Mouse (Mus musculus) adrenal gland, postnatal 36 days (tissue): ENCODE measurements around the gene Zfp488. TPM values are rescaled to one million over a fixed set of nuclear protein-coding genes. Genes with fewer than 3 reads are reported as not detected.
A peak's percentile ranks its signal among the peaks of the same experiment; 100 is the strongest.

Source experiments
- DNase-seq, 2 experiments: peaks; one replicate each; pipeline ENCODE4 v3.0.0; 2021; ENCODE audit warnings: mixed read lengths in 1 of 2
- total RNA-seq, 2 experiments: library from RNA; stranded (reverse); gene quantifications; 2 replicates each; pipeline ENCODE4 v1.2.3; 2021

The Zfp488 gene
- total RNA-seq, 2 experiments from 2014 or later: not detected

- DNase-seq: no peak
Measured at GRCm38 (mm10) chr14:33946125-33946524, 32.4 kb downstream of the Zfp488 start.

- peak; percentile 56 to 74 for DNase-seq
Measured at GRCm38 (mm10) chr14:33942222-33942621, 36.3 kb downstream of the Zfp488 start.

GRCm38 (mm10) chr14:33940739-33941138, 37.8 kb downstream of the Zfp488 start, which contains the start of gene Gdf2:
Gdf2 (plus strand) TSS chr14:33941039.
- DNase-seq: no peak

- DNase-seq: peak; percentile 71 to 79
Measured at GRCm38 (mm10) chr14:33939117-33939516, 39.4 kb downstream of the Zfp488 start.

- peak; percentile 51 to 63 for DNase-seq
Measured at GRCm38 (mm10) chr14:33933778-33934317, 44.7 kb downstream of the Zfp488 start.

- peak; percentile 75 to 85 for DNase-seq
Measured at GRCm38 (mm10) chr14:33932935-33933703, 45.4 kb downstream of the Zfp488 start.

- DNase-seq: peak in 1 of 2 experiments; percentile 26
Measured at GRCm38 (mm10) chr14:33931853-33932252, 46.7 kb downstream of the Zfp488 start.

- peak; percentile 36 to 60 for DNase-seq
Measured at GRCm38 (mm10) chr14:33923168-33924070, 55.1 kb downstream of the Zfp488 start, which contains the start of gene Gdf10. Gdf10 (plus strand) TSS chr14:33923587.

- no peak for DNase-seq
Measured at GRCm38 (mm10) chr14:33922771-33923167, 55.8 kb downstream of the Zfp488 start.

- no peak for DNase-seq
Measured at GRCm38 (mm10) chr14:33920727-33921559, 57.6 kb downstream of the Zfp488 start.

Other genes with a start within 250 kb of the Zfp488 start
- gene Gdf10, start 55.2 kb downstream of the Zfp488 start, total RNA-seq: 10 to 100 TPM; 12.8 to 13.4 TPM
- not detected for gene Gdf2, start 37.7 kb downstream of the Zfp488 start, total RNA-seq
- not detected for gene Rbp3, start 24.8 kb downstream of the Zfp488 start, total RNA-seq
- not detected for gene Gm30083, start 36.4 kb upstream of the Zfp488 start, total RNA-seq
- under 1 TPM in 1 of 2 experiments, not detected in 1; 0.17 TPM for gene Gm5460, start 38.0 kb upstream of the Zfp488 start, total RNA-seq
- not detected for gene Antxrl, start 73.9 kb upstream of the Zfp488 start, total RNA-seq
- 1 to 10 TPM; 2.8 to 3.5 TPM for gene Anxa8, start 107.2 kb upstream of the Zfp488 start, total RNA-seq
- gene A630023A22Rik, start 124.0 kb upstream of the Zfp488 start, total RNA-seq: not detected
- gene Npy4r, start 173.7 kb upstream of the Zfp488 start, total RNA-seq: under 1 TPM; 0.13 to 0.20 TPM
- gene Gprin2, start 222.9 kb upstream of the Zfp488 start, total RNA-seq: 1 to 10 TPM; 1.1 to 1.6 TPM
- under 1 TPM; 0.20 TPM for gene Syt15, start 240.8 kb upstream of the Zfp488 start, total RNA-seq